Mouse (Mus musculus): Measurements from ENCODE around the gene Tmem51. TPM values are rescaled to one million over a fixed set of nuclear protein-coding genes. Genes with fewer than 3 reads are reported as not detected.
"Not testable (repeated sequence)": the region's sequence is repeated elsewhere in the genome, so short reads cannot be mapped to it uniquely, and the experiment has no call there.

The Tmem51 gene
- total RNA-seq, 1 experiment, result 13.6 TPM

- in situ Hi-C loops (cut with MboI; ENCODE audit: low sequenced_read_pairs in 2 of 2, unreplicated experiment in 2 of 2), result no loop called here
- no peak for DNase-seq (ENCODE audit: low read depth, low spot score)
- Histone ChIP-seq H3K4me1 (ENCODE audit: control insufficient read depth in 2 of 2, insufficient read depth in 2 of 2, low read length in 2 of 2, poor library complexity in 1 of 2) (peaks cover 9 to 22% of the 10 kb centered on the region in 2 experiments; a peak in 3 of 4 replicates), H3K9ac (ENCODE audit: insufficient read depth, low read depth, low read length, poor library complexity, severe bottlenecking) (no peak overlapping the region), H3K4me3 (ENCODE audit: insufficient read depth in 1 of 2, low read depth in 1 of 2, low read length in 2 of 2, poor library complexity in 1 of 2, severe bottlenecking in 1 of 2) (no peak overlapping the region), H3K36me3 (ENCODE audit: control insufficient read depth, insufficient read depth, low read length, poor library complexity, severe bottlenecking) (peaks cover 2% of the 10 kb centered on the region; the same call in 1 of the 2 replicates), H3K9me3 (ENCODE audit: control insufficient read depth, insufficient read depth, low read depth, low read length) (no peaks in the 10 kb centered on the region), H3K27ac (ENCODE audit: insufficient read depth, low read depth, low read length, poor library complexity, severe bottlenecking) (no peak overlapping the region)
- TF ChIP-seq ZC3H11A (IDR thresholded peaks at IDR 0.05; ENCODE audit: borderline replicate concordance, low read depth, low read length) (no peak), MAFK (IDR thresholded peaks at IDR 0.05; ENCODE audit: insufficient read depth, low read depth, low read length) (no peak), HCFC1 (IDR thresholded peaks at IDR 0.05; ENCODE audit: borderline replicate concordance, insufficient read depth, low read length) (no peak), ZNF384 (IDR thresholded peaks at IDR 0.05; ENCODE audit: low read depth, low read length) (no peak), CHD2 (IDR thresholded peaks at IDR 0.05; ENCODE audit: low read depth, low read length) (no peak)
These were observed 30.2 kb downstream of the Tmem51 start for GRCm38 (mm10) chr4:142053661-142054448.

GRCm38 (mm10) chr4:142053261-142053660, 30.8 kb downstream of the Tmem51 start:
- in situ Hi-C loops (cut with MboI; ENCODE audit: low sequenced_read_pairs in 2 of 2, unreplicated experiment in 2 of 2), result no loop called here
- TF ChIP-seq HCFC1 (IDR thresholded peaks at IDR 0.05; ENCODE audit: borderline replicate concordance, insufficient read depth, low read length), result no peak
- no peak for TF ChIP-seq CHD2 (IDR thresholded peaks at IDR 0.05; ENCODE audit: low read depth, low read length)
- TF ChIP-seq MAFK (IDR thresholded peaks at IDR 0.05; ENCODE audit: insufficient read depth, low read depth, low read length), result no peak
- TF ChIP-seq ZNF384 (IDR thresholded peaks at IDR 0.05; ENCODE audit: low read depth, low read length), result no peak
- TF ChIP-seq ZC3H11A (IDR thresholded peaks at IDR 0.05; ENCODE audit: borderline replicate concordance, low read depth, low read length), result no peak
- peaks cover 12 to 22% of the 10 kb centered on the region in 2 experiments; a peak in 3 of 4 replicates for H3K4me1 ChIP-seq (ENCODE audit: control insufficient read depth in 2 of 2, insufficient read depth in 2 of 2, low read length in 2 of 2, poor library complexity in 1 of 2)
- peaks cover 2% of the 10 kb centered on the region; the same call in 1 of the 2 replicates for H3K36me3 ChIP-seq (ENCODE audit: control insufficient read depth, insufficient read depth, low read length, poor library complexity, severe bottlenecking)
- H3K27ac ChIP-seq (ENCODE audit: insufficient read depth, low read depth, low read length, poor library complexity, severe bottlenecking), result no peak overlapping the region
- no peaks in the 10 kb centered on the region for H3K9me3 ChIP-seq (ENCODE audit: control insufficient read depth, insufficient read depth, low read depth, low read length)
- H3K9ac ChIP-seq (ENCODE audit: insufficient read depth, low read depth, low read length, poor library complexity, severe bottlenecking), result no peak overlapping the region
- no peak overlapping the region for H3K4me3 ChIP-seq (ENCODE audit: insufficient read depth in 1 of 2, low read depth in 1 of 2, low read length in 2 of 2, poor library complexity in 1 of 2, severe bottlenecking in 1 of 2)
- DNase-seq (ENCODE audit: low read depth, low spot score), result no peak

- no peak overlapping the region for H3K4me3 ChIP-seq (ENCODE audit: insufficient read depth in 1 of 2, low read depth in 1 of 2, low read length in 2 of 2, poor library complexity in 1 of 2, severe bottlenecking in 1 of 2)
- no peaks in the 10 kb centered on the region for H3K9me3 ChIP-seq (ENCODE audit: control insufficient read depth, insufficient read depth, low read depth, low read length)
- no peak overlapping the region for H3K27ac ChIP-seq (ENCODE audit: insufficient read depth, low read depth, low read length, poor library complexity, severe bottlenecking)
- peaks cover 2% of the 10 kb centered on the region; the same call in 1 of the 2 replicates for H3K36me3 ChIP-seq (ENCODE audit: control insufficient read depth, insufficient read depth, low read length, poor library complexity, severe bottlenecking)
- TF ChIP-seq HCFC1 (IDR thresholded peaks at IDR 0.05; ENCODE audit: borderline replicate concordance, insufficient read depth, low read length) (no peak), ZNF384 (IDR thresholded peaks at IDR 0.05; ENCODE audit: low read depth, low read length) (no peak), MAFK (IDR thresholded peaks at IDR 0.05; ENCODE audit: insufficient read depth, low read depth, low read length) (no peak), CHD2 (IDR thresholded peaks at IDR 0.05; ENCODE audit: low read depth, low read length) (no peak), ZC3H11A (IDR thresholded peaks at IDR 0.05; ENCODE audit: borderline replicate concordance, low read depth, low read length) (no peak)
- H3K4me1 ChIP-seq (ENCODE audit: control insufficient read depth in 2 of 2, insufficient read depth in 2 of 2, low read length in 2 of 2, poor library complexity in 1 of 2), result peaks cover 14 to 20% of the 10 kb centered on the region in 2 experiments; a peak in 3 of 4 replicates
- DNase-seq (ENCODE audit: low read depth, low spot score), result no peak
- H3K9ac ChIP-seq (ENCODE audit: insufficient read depth, low read depth, low read length, poor library complexity, severe bottlenecking), result no peak overlapping the region
- in situ Hi-C loops (cut with MboI; ENCODE audit: low sequenced_read_pairs in 2 of 2, unreplicated experiment in 2 of 2), result no loop called here
These were observed 31.5 kb downstream of the Tmem51 start for GRCm38 (mm10) chr4:142052391-142053132.

- peaks cover 15 to 20% of the 10 kb centered on the region in 2 experiments; a peak in 3 of 4 replicates for H3K4me1 ChIP-seq (ENCODE audit: control insufficient read depth in 2 of 2, insufficient read depth in 2 of 2, low read length in 2 of 2, poor library complexity in 1 of 2)
- not testable (repeated sequence) for H3K36me3 ChIP-seq (ENCODE audit: control insufficient read depth, insufficient read depth, low read length, poor library complexity, severe bottlenecking); H3K27ac ChIP-seq (ENCODE audit: insufficient read depth, low read depth, low read length, poor library complexity, severe bottlenecking)
These were observed 32.2 kb downstream of the Tmem51 start for GRCm38 (mm10) chr4:142051883-142052282.

More at GRCm38 (mm10) chr4:142051883-142052282, 32.2 kb downstream of the Tmem51 start:
- DNase-seq (ENCODE audit: low read depth, low spot score); in situ Hi-C loops (cut with MboI; ENCODE audit: low sequenced_read_pairs in 2 of 2, unreplicated experiment in 2 of 2); H3K9ac ChIP-seq (ENCODE audit: insufficient read depth, low read depth, low read length, poor library complexity, severe bottlenecking); H3K9me3 ChIP-seq (ENCODE audit: control insufficient read depth, insufficient read depth, low read depth, low read length); H3K4me3 ChIP-seq (ENCODE audit: insufficient read depth in 1 of 2, low read depth in 1 of 2, low read length in 2 of 2, poor library complexity in 1 of 2, severe bottlenecking in 1 of 2): not testable (repeated sequence)
